Mouse (Mus musculus) kidney, adult 2 months (tissue): ENCODE data around the gene Mrtfb. TPM values are rescaled to one million over a fixed set of nuclear protein-coding genes. Genes with fewer than 3 reads are reported as not detected.

Source experiments
- DNase-seq: peaks from one replicate; pipeline ENCODE4 v3.0.0; 2021
- H3K27ac ChIP-seq: fragments of 200-500 bp; 2 replicates; pipeline ENCODE4 v1.5.1; 2012; ENCODE audit warnings: low read depth, low read length, control low read depth, inconsistent platforms; ENCODE audit not compliant: insufficient read depth
- H3K27me3 ChIP-seq: fragments of 200-500 bp; replicated peaks from 2 replicates; pipeline ENCODE4 v1.6.1; 2012; ENCODE audit warnings: mild to moderate bottlenecking, moderate library complexity, low read length, inconsistent platforms; ENCODE audit not compliant: control insufficient read depth, insufficient read depth
- H3K36me3 ChIP-seq: fragments of 200-500 bp; 2 replicates; pipeline ENCODE4 v1.6.1; 2012; ENCODE audit warnings: mild to moderate bottlenecking, moderate library complexity, low read length, inconsistent platforms; ENCODE audit not compliant: control insufficient read depth, insufficient read depth
- H3K4me1 ChIP-seq: fragments of 200-500 bp; 2 replicates; pipeline ENCODE4 v1.6.1; 2011; ENCODE audit warnings: low read length; ENCODE audit not compliant: control insufficient read depth, insufficient read depth
- H3K4me3 ChIP-seq: fragments of 200-500 bp; 2 replicates; pipeline ENCODE4 v1.5.1; 2011; ENCODE audit warnings: mild to moderate bottlenecking, low read depth, low read length, control low read depth; ENCODE audit not compliant: insufficient read depth
- CTCF ChIP-seq: fragments of 200-500 bp; conservative IDR thresholded peaks from 2 replicates; pipeline ENCODE4 v1.5.1; 2011; ENCODE audit warnings: low read depth, mild to moderate bottlenecking, control low read depth, low read length, moderate library complexity, mixed read lengths; ENCODE audit not compliant: insufficient read depth, insufficient read length
- POLR2A ChIP-seq: fragments of 200-500 bp; IDR thresholded peaks from one replicate; pipeline ENCODE4 v1.6.1; 2011; ENCODE audit warnings: low read depth, low read length, control low read depth
- WGBS: fragments of 180-500 bp; shearing (Covaris S2); methylation state at CpG from one replicate; pipeline ENCODE4 v1.1.7; 2018; 5-methylcytosine and 5-hydroxymethylcytosine counted together
- polyA plus RNA-seq: library from polyadenylated mRNA; depleted of rRNA; stranded (reverse); fragments of >200 nt; gene quantifications from 2 replicates; pipeline ENCODE4 v1.2.3, GENCODE M21; 2012

Gene Mrtfb
- polyA plus RNA-seq, 1 experiment: 6.0 TPM

- no peak for DNase-seq
- Histone ChIP-seq H3K4me3 (no peak overlapping the region), H3K27me3 (no peaks in the 10 kb centered on the region), H3K36me3 (peaks cover 5% of the 10 kb centered on the region; the same call in 1 of the 2 replicates), H3K4me1 (no peaks in the 10 kb centered on the region), H3K27ac (no peak overlapping the region)
- 89% methylated on average over 7 of the region's 7 CpGs for WGBS
- no peak for TF ChIP-seq POLR2A
- TF ChIP-seq CTCF: no peak
These were observed 158.3 kb downstream of the Mrtfb start for GRCm38 (mm10) chr16:13414566-13414965.

- Histone ChIP-seq H3K27ac (no peak overlapping the region), H3K36me3 (peaks cover 4% of the 10 kb centered on the region; the same call in 1 of the 2 replicates), H3K4me3 (no peak overlapping the region), H3K4me1 (no peaks in the 10 kb centered on the region), H3K27me3 (no peaks in the 10 kb centered on the region)
- DNase-seq: no peak
- 91% methylated on average over 4 of the region's 4 CpGs for WGBS
- TF ChIP-seq CTCF: no peak
- TF ChIP-seq POLR2A: no peak
These were observed 158.7 kb downstream of the Mrtfb start for GRCm38 (mm10) chr16:13414972-13415371.

GRCm38 (mm10) chr16:13415465-13415864, 159.2 kb downstream of the Mrtfb start:
- H3K36me3 ChIP-seq: peaks cover 2% of the 10 kb centered on the region; the same call in 1 of the 2 replicates
- no peak overlapping the region for H3K4me3 ChIP-seq
- no peaks in the 10 kb centered on the region for H3K27me3 ChIP-seq
- H3K27ac ChIP-seq: no peak overlapping the region
- no peaks in the 10 kb centered on the region for H3K4me1 ChIP-seq
- no peak for DNase-seq
- TF ChIP-seq CTCF: no peak
- WGBS: 96% methylated on average over 6 of the region's 6 CpGs

GRCm38 (mm10) chr16:13416465-13416864, 160.2 kb downstream of the Mrtfb start:
- no peaks in the 10 kb centered on the region for H3K4me1 ChIP-seq
- DNase-seq: peak; percentile 66
- WGBS: 72% methylated on average over 10 of the region's 10 CpGs
- H3K27me3 ChIP-seq: no peaks in the 10 kb centered on the region
- TF ChIP-seq CTCF (no peak), POLR2A (no peak)
- no peaks in the 10 kb centered on the region for H3K36me3 ChIP-seq
- no peak overlapping the region for H3K27ac ChIP-seq
- no peak overlapping the region for H3K4me3 ChIP-seq

- WGBS: 76% methylated on average over 5 of the region's 5 CpGs
These were observed 161.6 kb downstream of the Mrtfb start for GRCm38 (mm10) chr16:13417904-13418303.

GRCm38 (mm10) chr16:13419752-13420151, 163.5 kb downstream of the Mrtfb start:
- DNase-seq: no peak
- H3K27ac ChIP-seq: no peak overlapping the region
- H3K36me3 ChIP-seq: no peaks in the 10 kb centered on the region
- WGBS: 76% methylated on average over 2 of the region's 2 CpGs
- H3K27me3 ChIP-seq: no peaks in the 10 kb centered on the region
- H3K4me1 ChIP-seq: no peaks in the 10 kb centered on the region
- TF ChIP-seq POLR2A (no peak), CTCF (no peak)
- no peak overlapping the region for H3K4me3 ChIP-seq

More at GRCm38 (mm10) chr16:13417904-13418303, 161.6 kb downstream of the Mrtfb start:
- TF ChIP-seq POLR2A: no peak
- no peak for TF ChIP-seq CTCF
- no peak for DNase-seq
- Histone ChIP-seq H3K27me3 (no peaks in the 10 kb centered on the region), H3K36me3 (no peaks in the 10 kb centered on the region), H3K4me1 (no peaks in the 10 kb centered on the region), H3K27ac (no peak overlapping the region), H3K4me3 (no peak overlapping the region)

GRCm38 (mm10) chr16:13422522-13422921, 166.2 kb downstream of the Mrtfb start:
- Histone ChIP-seq H3K27ac (no peak overlapping the region), H3K4me1 (no peaks in the 10 kb centered on the region), H3K36me3 (no peaks in the 10 kb centered on the region), H3K4me3 (no peak overlapping the region), H3K27me3 (no peaks in the 10 kb centered on the region)
- no peak for TF ChIP-seq CTCF
- TF ChIP-seq POLR2A: no peak
- 85% methylated on average over 3 of the region's 3 CpGs for WGBS
- DNase-seq: no peak

- DNase-seq: no peak
- Histone ChIP-seq H3K27me3 (no peaks in the 10 kb centered on the region), H3K4me3 (no peak overlapping the region), H3K4me1 (no peaks in the 10 kb centered on the region), H3K36me3 (no peaks in the 10 kb centered on the region), H3K27ac (no peak overlapping the region)
- no peak for TF ChIP-seq CTCF
- no peak for TF ChIP-seq POLR2A
- 91% methylated on average over 8 of the region's 8 CpGs for WGBS
These were observed 167.5 kb downstream of the Mrtfb start for GRCm38 (mm10) chr16:13423587-13424355.
